In genomic region chr15:77276838-77277725, GRCm38 (mm10) we compare ENCODE assay signal across 10 mouse cellular contexts. TPM values are rescaled to one million over a fixed set of nuclear protein-coding genes. Genes with fewer than 3 reads are reported as not detected.
A peak's percentile ranks its signal among the peaks of the same experiment; 100 is the strongest.
DNase-seq lines count a peak whose midpoint lies in the region; ATAC-seq and TF ChIP-seq lines count a peak whose summit lies in the region.
"Had no signal": no experiment of that assay in that cellular context is flagged by ENCODE, and none has a peak within 500 bp of the region (broad histone marks: within the 10 kb centered on the region; RNA-seq: fewer than 3 reads in every experiment).

No protein-coding gene starts in this region.

- no peak overlapping the region for H3K4me2 ChIP-seq in stomach, embryonic 16.5 days (ENCODE audit: low read depth, low read length)
- no peak overlapping the region for H3K4me2 ChIP-seq in forebrain, embryonic 12.5 days
- H3K4me2 ChIP-seq: heart, embryonic 13.5 days; midbrain, embryonic 13.5 days had no signal

- no peaks in the 10 kb centered on the region for H3K9me3 ChIP-seq in stomach, embryonic 16.5 days (replicated peaks; ENCODE audit: control insufficient read depth, low read length)
- no peaks in the 10 kb centered on the region for H3K9me3 ChIP-seq in forebrain, embryonic 12.5 days
- H3K9me3 ChIP-seq: heart, embryonic 13.5 days; midbrain, embryonic 13.5 days had no signal

- TF ChIP-seq CTCF in gastrocnemius, adult 2 months (IDR thresholded peaks at IDR 0.05) = peak; percentile 48
- peak; percentile 28; the same call in 1 of the 2 replicates for TF ChIP-seq CTCF in lung, adult 2 months (IDR thresholded peaks at IDR 0.05; ENCODE audit: insufficient read depth, low read length)

- no peak for ATAC-seq in stomach, embryonic 16.5 days (ENCODE audit: insufficient read depth, low FRiP score)
- ATAC-seq in forebrain, embryonic 12.5 days (ENCODE audit: low FRiP score) = no peak
- ATAC-seq: midbrain, embryonic 13.5 days had no signal

- H3K9ac ChIP-seq in stomach, embryonic 16.5 days (ENCODE audit: low read length) = no peak overlapping the region
- H3K9ac ChIP-seq in forebrain, embryonic 12.5 days = no peak overlapping the region
- H3K9ac ChIP-seq: heart, embryonic 13.5 days; midbrain, embryonic 13.5 days had no signal

- intact Hi-C loops in gastrocnemius, adult 2 months (cut with DNase I) = no loop called here
- intact Hi-C loops in gastrocnemius, postnatal 36 days (cut with DNase I) = loop anchor here (5.0 kb wide), 1 partner anchor 60 kb away; no protein-coding TSS in a partner anchor

- H3K27me3 ChIP-seq in stomach, embryonic 16.5 days (ENCODE audit: control insufficient read depth, insufficient read depth, low read length) = no peaks in the 10 kb centered on the region
- no peaks in the 10 kb centered on the region for H3K27me3 ChIP-seq in forebrain, embryonic 12.5 days
- H3K27me3 ChIP-seq: heart, embryonic 13.5 days; midbrain, embryonic 13.5 days had no signal

- H3K36me3 ChIP-seq in stomach, embryonic 16.5 days (ENCODE audit: control insufficient read depth, insufficient read depth, low read length) = no peaks in the 10 kb centered on the region
- H3K36me3 ChIP-seq in forebrain, embryonic 12.5 days (replicated peaks) = no peaks in the 10 kb centered on the region
- H3K36me3 ChIP-seq: heart, embryonic 13.5 days; midbrain, embryonic 13.5 days had no signal

- no peak for DNase-seq in gastrocnemius, adult 2 months
- DNase-seq in gastrocnemius, postnatal 36 days = no peak
- no peak for DNase-seq in lung, adult 2 months
- DNase-seq in lung, postnatal 14 days = no peak
- DNase-seq in embryo, embryonic 10.5 days (ENCODE audit: low spot score) = peak; percentile 53
- no peak for DNase-seq in gastrocnemius, adult 8-10 months (ENCODE audit: low spot score in 2 of 2)

- WGBS in lung, adult 2 months = 27% methylated on average over 3 of the region's 3 CpGs
- WGBS in stomach, embryonic 16.5 days = 47% methylated on average over 3 of the region's 3 CpGs
- WGBS in forebrain, embryonic 12.5 days = 83% methylated on average over 3 of the region's 3 CpGs

- no peak for TF ChIP-seq POLR2A in lung, adult 2 months (IDR thresholded peaks at IDR 0.05; ENCODE audit: borderline replicate concordance, extremely low read depth, low read depth, low read length)

- peaks cover 22% of the 10 kb centered on the region for H3K4me1 ChIP-seq in lung, adult 2 months (ENCODE audit: control insufficient read depth, insufficient read depth, low read length)
- peaks cover 6% of the 10 kb centered on the region for H3K4me1 ChIP-seq in stomach, embryonic 16.5 days (ENCODE audit: control insufficient read depth, insufficient read depth, low read length)
- H3K4me1 ChIP-seq in forebrain, embryonic 12.5 days = peaks cover 16% of the 10 kb centered on the region

- no peak overlapping the region for H3K4me3 ChIP-seq in gastrocnemius, adult 2 months
- H3K4me3 ChIP-seq in lung, adult 2 months (replicated peaks; ENCODE audit: extremely low read depth, low read depth, low read length) = no peak overlapping the region
- no peak overlapping the region for H3K4me3 ChIP-seq in stomach, embryonic 16.5 days (replicated peaks; ENCODE audit: low read length)
- H3K4me3 ChIP-seq in forebrain, embryonic 12.5 days (replicated peaks) = no peak overlapping the region
- H3K4me3 ChIP-seq: heart, embryonic 13.5 days; midbrain, embryonic 13.5 days had no signal

- no peak overlapping the region for H3K27ac ChIP-seq in gastrocnemius, adult 2 months
- H3K27ac ChIP-seq in stomach, embryonic 16.5 days (ENCODE audit: low read length) = 0 out of 2 replicates have a peak overlapping the region, but pooled peaks have one; percentile 23
- H3K27ac ChIP-seq in forebrain, embryonic 12.5 days = no peak overlapping the region
- H3K27ac ChIP-seq: heart, embryonic 13.5 days; midbrain, embryonic 13.5 days had no signal

RNA-seq across cellular contexts. Expression of gene Rbfox2, which starts 29.7 kb away (rescaled TPM):
- total RNA-seq in gastrocnemius, adult 2 months (2021) = 10 to 100 TPM; 48.2 to 78.6 TPM
- total RNA-seq in gastrocnemius, postnatal 36 days (2021) = 10 to 100 TPM; 44.2 to 63.3 TPM
- 65.0 and 72.0 TPM in 2 replicates for polyA plus RNA-seq in lung, adult 2 months (2012; rRNA removed)
- polyA plus RNA-seq in stomach, embryonic 16.5 days (2015; fragmentation: Nextera tagmentation; extraction: Ambion mirVana) = 55.7 and 63.6 TPM in 2 replicates
- total RNA-seq in gastrocnemius, adult 8-10 months (2022) = 10 to 100 TPM; 40.8 to 56.7 (median 46.9) TPM
- 119 and 123 TPM in 2 replicates for polyA plus RNA-seq in forebrain, embryonic 12.5 days (2016; fragmentation: Nextera tagmentation; extraction: Ambion mirVana)
